Mouse (Mus musculus): ENCODE data around the gene Diablo. TPM values are rescaled to one million over a fixed set of nuclear protein-coding genes. Genes with fewer than 3 reads are reported as not detected.

The Diablo gene
- polyA plus RNA-seq, 1 experiment, result 73.1 TPM

DNA sequence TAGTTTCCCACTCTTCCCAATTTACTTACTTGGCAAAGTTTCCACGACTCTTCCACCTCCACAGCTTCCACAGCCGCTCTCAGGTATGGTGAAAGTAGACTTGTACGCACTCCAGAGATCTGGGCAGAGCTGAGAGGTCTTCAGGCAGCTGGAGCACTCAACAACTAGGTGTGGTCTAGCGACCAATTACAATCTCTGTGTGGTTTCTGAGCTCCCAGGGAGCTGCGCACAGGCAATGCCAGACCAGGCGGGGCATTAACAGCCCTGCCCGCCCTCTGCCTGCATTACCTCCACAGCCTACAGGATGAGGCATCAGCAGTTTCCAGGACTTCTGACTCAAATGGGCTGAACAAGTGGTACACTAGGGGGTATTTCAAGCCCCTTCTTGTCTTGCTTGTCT, 1.3 kb upstream of the Diablo start, which contains the start of gene Gm49027:
Gene Gm49027 (minus strand): TSS at position 208 of the 400 bp plus-strand sequence.
- no peak within 1 kb of the TSS for H3K27ac ChIP-seq (ENCODE audit: insufficient read depth, low read length)
- no peaks in the 10 kb centered on the region for H3K4me1 ChIP-seq (ENCODE audit: control insufficient read depth, insufficient read depth, low read length)
- H3K36me3 ChIP-seq (ENCODE audit: control insufficient read depth, insufficient read depth, low read length, poor library complexity, severe bottlenecking), result no peaks in the 10 kb centered on the region
- no peak within 1 kb of the TSS for H3K9ac ChIP-seq (ENCODE audit: low read depth, poor library complexity, severe bottlenecking)
- no peak for TF ChIP-seq CTCF (IDR thresholded peaks at IDR 0.05; ENCODE audit: low read depth, low read length)
- TF ChIP-seq EP300 (IDR thresholded peaks at IDR 0.05; ENCODE audit: insufficient read depth, low read depth, low read length), result no peak
- no peak for TF ChIP-seq POLR2A (IDR thresholded peaks at IDR 0.05; ENCODE audit: insufficient read depth, low read length)
- peak within 1 kb of the TSS; percentile 88 for H3K4me3 ChIP-seq (ENCODE audit: low read depth, low read length)
- no peaks in the 10 kb centered on the region for H3K27me3 ChIP-seq (ENCODE audit: control insufficient read depth, insufficient read depth, low read length, poor library complexity, severe bottlenecking)
- H3K9me3 ChIP-seq (replicated peaks; ENCODE audit: control insufficient read depth, insufficient read depth, low read length, poor library complexity, severe bottlenecking), result no peaks in the 10 kb centered on the region

GRCm38 (mm10) chr5:123524393-123524750, 396 bp upstream of the Diablo start:
- H3K27ac ChIP-seq (ENCODE audit: insufficient read depth, low read length), result no peak overlapping the region
- H3K9me3 ChIP-seq (replicated peaks; ENCODE audit: control insufficient read depth, insufficient read depth, low read length, poor library complexity, severe bottlenecking), result no peaks in the 10 kb centered on the region
- H3K36me3 ChIP-seq (ENCODE audit: control insufficient read depth, insufficient read depth, low read length, poor library complexity, severe bottlenecking), result peaks cover 4% of the 10 kb centered on the region
- no peak for TF ChIP-seq POLR2A (IDR thresholded peaks at IDR 0.05; ENCODE audit: insufficient read depth, low read length)
- no peak for TF ChIP-seq CTCF (IDR thresholded peaks at IDR 0.05; ENCODE audit: low read depth, low read length)
- no peak for TF ChIP-seq EP300 (IDR thresholded peaks at IDR 0.05; ENCODE audit: insufficient read depth, low read depth, low read length)
- H3K4me1 ChIP-seq (ENCODE audit: control insufficient read depth, insufficient read depth, low read length), result no peaks in the 10 kb centered on the region
- H3K27me3 ChIP-seq (ENCODE audit: control insufficient read depth, insufficient read depth, low read length, poor library complexity, severe bottlenecking), result no peaks in the 10 kb centered on the region
- H3K9ac ChIP-seq (ENCODE audit: low read depth, poor library complexity, severe bottlenecking), result no peak overlapping the region
- H3K4me3 ChIP-seq (ENCODE audit: low read depth, low read length), result peak overlapping the region; percentile 88

- H3K9ac ChIP-seq (ENCODE audit: low read depth, poor library complexity, severe bottlenecking), result no peak overlapping the region
- no peak overlapping the region for H3K4me3 ChIP-seq (ENCODE audit: low read depth, low read length)
- H3K27ac ChIP-seq (ENCODE audit: insufficient read depth, low read length), result no peak overlapping the region
- peaks cover 11% of the 10 kb centered on the region for H3K36me3 ChIP-seq (ENCODE audit: control insufficient read depth, insufficient read depth, low read length, poor library complexity, severe bottlenecking)
- no peak for TF ChIP-seq EP300 (IDR thresholded peaks at IDR 0.05; ENCODE audit: insufficient read depth, low read depth, low read length)
- no peak for TF ChIP-seq POLR2A (IDR thresholded peaks at IDR 0.05; ENCODE audit: insufficient read depth, low read length)
- TF ChIP-seq CTCF (IDR thresholded peaks at IDR 0.05; ENCODE audit: low read depth, low read length), result no peak
- no peaks in the 10 kb centered on the region for H3K27me3 ChIP-seq (ENCODE audit: control insufficient read depth, insufficient read depth, low read length, poor library complexity, severe bottlenecking)
- H3K4me1 ChIP-seq (ENCODE audit: control insufficient read depth, insufficient read depth, low read length), result no peaks in the 10 kb centered on the region
- no peaks in the 10 kb centered on the region for H3K9me3 ChIP-seq (replicated peaks; ENCODE audit: control insufficient read depth, insufficient read depth, low read length, poor library complexity, severe bottlenecking)
Measured at GRCm38 (mm10) chr5:123522166-123522565, 1.8 kb downstream of the Diablo start.

- Histone ChIP-seq H3K4me1 (ENCODE audit: control insufficient read depth, insufficient read depth, low read length) (no peaks in the 10 kb centered on the region), H3K36me3 (ENCODE audit: control insufficient read depth, insufficient read depth, low read length, poor library complexity, severe bottlenecking) (peaks cover 12% of the 10 kb centered on the region), H3K9ac (ENCODE audit: low read depth, poor library complexity, severe bottlenecking) (no peak overlapping the region), H3K27me3 (ENCODE audit: control insufficient read depth, insufficient read depth, low read length, poor library complexity, severe bottlenecking) (no peaks in the 10 kb centered on the region), H3K9me3 (replicated peaks; ENCODE audit: control insufficient read depth, insufficient read depth, low read length, poor library complexity, severe bottlenecking) (no peaks in the 10 kb centered on the region), H3K4me3 (ENCODE audit: low read depth, low read length) (no peak overlapping the region), H3K27ac (ENCODE audit: insufficient read depth, low read length) (no peak overlapping the region)
- no peak for TF ChIP-seq CTCF (IDR thresholded peaks at IDR 0.05; ENCODE audit: low read depth, low read length)
- TF ChIP-seq EP300 (IDR thresholded peaks at IDR 0.05; ENCODE audit: insufficient read depth, low read depth, low read length), result no peak
- TF ChIP-seq POLR2A (IDR thresholded peaks at IDR 0.05; ENCODE audit: insufficient read depth, low read length), result no peak
Measured at GRCm38 (mm10) chr5:123521621-123522020, 2.4 kb downstream of the Diablo start.

DNA sequence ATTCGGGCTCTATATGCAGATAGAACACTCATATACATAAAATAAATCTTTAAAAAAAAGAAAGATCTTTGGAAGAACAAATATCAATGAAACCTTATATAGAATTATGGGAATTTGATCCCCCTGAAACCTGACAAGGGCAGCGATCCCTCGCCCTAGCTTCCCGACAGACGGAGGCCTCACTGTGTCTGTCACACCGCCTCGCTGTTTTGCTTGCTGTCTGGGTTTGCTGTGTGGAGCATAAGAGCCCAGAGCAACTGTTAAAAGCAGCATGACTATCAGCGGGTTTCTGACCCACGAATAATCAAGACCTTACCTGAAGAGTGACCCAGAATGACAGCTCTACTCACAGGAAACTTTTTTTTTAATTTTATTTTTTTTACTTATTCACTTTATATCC, 3.3 kb downstream of the Diablo start:
- TF ChIP-seq POLR2A (IDR thresholded peaks at IDR 0.05; ENCODE audit: insufficient read depth, low read length) (no peak), EP300 (IDR thresholded peaks at IDR 0.05; ENCODE audit: insufficient read depth, low read depth, low read length) (no peak), CTCF (IDR thresholded peaks at IDR 0.05; ENCODE audit: low read depth, low read length) (no peak)
- Histone ChIP-seq H3K4me3 (ENCODE audit: low read depth, low read length) (no peak overlapping the region), H3K9me3 (replicated peaks; ENCODE audit: control insufficient read depth, insufficient read depth, low read length, poor library complexity, severe bottlenecking) (no peaks in the 10 kb centered on the region)

GRCm38 (mm10) chr5:123514871-123515270, 9.1 kb downstream of the Diablo start:
- no peak overlapping the region for H3K4me3 ChIP-seq (ENCODE audit: low read depth, low read length)
- peaks cover 7% of the 10 kb centered on the region for H3K4me1 ChIP-seq (ENCODE audit: control insufficient read depth, insufficient read depth, low read length)
- no peak overlapping the region for H3K9ac ChIP-seq (ENCODE audit: low read depth, poor library complexity, severe bottlenecking)
- no peaks in the 10 kb centered on the region for H3K27me3 ChIP-seq (ENCODE audit: control insufficient read depth, insufficient read depth, low read length, poor library complexity, severe bottlenecking)
- H3K27ac ChIP-seq (ENCODE audit: insufficient read depth, low read length), result no peak overlapping the region
- TF ChIP-seq EP300 (IDR thresholded peaks at IDR 0.05; ENCODE audit: insufficient read depth, low read depth, low read length), result no peak
- H3K36me3 ChIP-seq (ENCODE audit: control insufficient read depth, insufficient read depth, low read length, poor library complexity, severe bottlenecking), result peaks cover 20% of the 10 kb centered on the region
- no peaks in the 10 kb centered on the region for H3K9me3 ChIP-seq (replicated peaks; ENCODE audit: control insufficient read depth, insufficient read depth, low read length, poor library complexity, severe bottlenecking)

More for the DNA sequence above, 3.3 kb downstream of the Diablo start:
- H3K4me1 ChIP-seq (ENCODE audit: control insufficient read depth, insufficient read depth, low read length), result no peaks in the 10 kb centered on the region
- peaks cover 18% of the 10 kb centered on the region for H3K36me3 ChIP-seq (ENCODE audit: control insufficient read depth, insufficient read depth, low read length, poor library complexity, severe bottlenecking)
- no peak overlapping the region for H3K27ac ChIP-seq (ENCODE audit: insufficient read depth, low read length)
- H3K27me3 ChIP-seq (ENCODE audit: control insufficient read depth, insufficient read depth, low read length, poor library complexity, severe bottlenecking), result no peaks in the 10 kb centered on the region
- H3K9ac ChIP-seq (ENCODE audit: low read depth, poor library complexity, severe bottlenecking), result no peak overlapping the region
